Mouse (Mus musculus): ENCODE results near the gene Gm33543. TPM values are rescaled to one million over a fixed set of nuclear protein-coding genes. Genes with fewer than 3 reads are reported as not detected.

Gene Gm33543
- not detected for total RNA-seq (2023)

GRCm38 (mm10) chr10:95842789-95843637 is at the start of gene Gm33543:
Gm33543 (minus strand) TSS chr10:95842930.

Other genes starting within 250 kb of the Gm33543 start
- not detected for gene Anapc15-ps, start 169.5 kb downstream of the Gm33543 start, total RNA-seq (2023)
- 10 to 100 TPM; 20.2 to 23.2 TPM for gene Eea1, start 97.7 kb upstream of the Gm33543 start, total RNA-seq (2023)